Mouse (Mus musculus) brain, embryonic 14.5 days (tissue): ENCODE results near the gene Trio.

Experiments used
- CTCF ChIP-seq: fragments of 200-500 bp; IDR thresholded peaks from 2 replicates; pipeline ENCODE4 v1.5.1; 2012; ENCODE audit warnings: inconsistent platforms, mild to moderate bottlenecking, moderate library complexity, borderline replicate concordance; ENCODE audit not compliant: insufficient read depth, insufficient read length; ENCODE audit errors: extremely low read depth
- POLR2A ChIP-seq: fragments of 200-500 bp; IDR thresholded peaks from 2 replicates; pipeline ENCODE4 v1.6.1; 2012; ENCODE audit warnings: mild to moderate bottlenecking, inconsistent platforms, borderline replicate concordance; ENCODE audit not compliant: poor library complexity, insufficient read depth, insufficient read length, severe bottlenecking; ENCODE audit errors: extremely low read depth

GRCm38 (mm10) chr15:27919540-27919939 lies 106.1 kb downstream of the Trio start:
- no peak for TF ChIP-seq POLR2A
- TF ChIP-seq CTCF = peak; percentile 77
